Mouse (Mus musculus) neural tube, embryonic 13.5 days (tissue): Measurements from ENCODE around the gene Gm4744. TPM values are rescaled to one million over a fixed set of nuclear protein-coding genes. Genes with fewer than 3 reads are reported as not detected.
"Not testable (repeated sequence)": the region's sequence is repeated elsewhere in the genome, so short reads cannot be mapped to it uniquely, and the experiment has no call there.

Experiments used
- ATAC-seq: fragments of 200-750 bp; cut with Nextera tagmentation; 2 replicates; pipeline ENCODE4 v1.8.0; 2017; ENCODE audit warnings: low read depth, mild to moderate bottlenecking, moderate TSS enrichment, moderate library complexity
- H3K27ac ChIP-seq: fragments of 300-500 bp; sonication (generic); replicated peaks from 2 replicates; pipeline ENCODE4 v1.5.1; 2015; ENCODE audit warnings: moderate library complexity, mild to moderate bottlenecking, inconsistent platforms
- H3K27me3 ChIP-seq: fragments of 300-500 bp; sonication (generic); 2 replicates; pipeline ENCODE4 v1.6.1; 2015; ENCODE audit warnings: mild to moderate bottlenecking, inconsistent platforms
- H3K36me3 ChIP-seq: fragments of 300-500 bp; sonication (generic); 2 replicates; pipeline ENCODE4 v1.6.1; 2015; ENCODE audit warnings: mild to moderate bottlenecking, inconsistent platforms
- H3K4me1 ChIP-seq: fragments of 300-500 bp; sonication (generic); replicated peaks from 2 replicates; pipeline ENCODE4 v1.6.1; 2015; ENCODE audit warnings: inconsistent platforms
- H3K4me2 ChIP-seq: fragments of 300-500 bp; sonication (generic); 2 replicates; pipeline ENCODE4 v1.6.1; 2015; ENCODE audit warnings: inconsistent platforms, mild to moderate bottlenecking, moderate library complexity
- H3K4me3 ChIP-seq: fragments of 300-500 bp; sonication (generic); 2 replicates; pipeline ENCODE4 v1.5.1; 2015; ENCODE audit warnings: mild to moderate bottlenecking, inconsistent platforms
- H3K9ac ChIP-seq: fragments of 300-500 bp; sonication (generic); 2 replicates; pipeline ENCODE4 v1.6.1; 2015; ENCODE audit warnings: moderate library complexity, mild to moderate bottlenecking, inconsistent platforms
- H3K9me3 ChIP-seq: fragments of 300-500 bp; sonication (generic); 2 replicates; pipeline ENCODE4 v1.6.1; 2016; ENCODE audit warnings: inconsistent platforms
- WGBS: fragments of 180-500 bp; shearing (Covaris S2); methylation state at CpG from one replicate; pipeline ENCODE4 v1.1.7; 2015; 5-methylcytosine and 5-hydroxymethylcytosine counted together
- polyA plus RNA-seq: library from polyadenylated mRNA; unstranded; fragments of >200 nt; fragmentation: Nextera tagmentation; extraction: Ambion mirVana; gene quantifications from 2 replicates; pipeline ENCODE4 v1.2.1, GENCODE M21; 2015

Gm4744 gene
- not detected in 2 replicates for polyA plus RNA-seq

DNA sequence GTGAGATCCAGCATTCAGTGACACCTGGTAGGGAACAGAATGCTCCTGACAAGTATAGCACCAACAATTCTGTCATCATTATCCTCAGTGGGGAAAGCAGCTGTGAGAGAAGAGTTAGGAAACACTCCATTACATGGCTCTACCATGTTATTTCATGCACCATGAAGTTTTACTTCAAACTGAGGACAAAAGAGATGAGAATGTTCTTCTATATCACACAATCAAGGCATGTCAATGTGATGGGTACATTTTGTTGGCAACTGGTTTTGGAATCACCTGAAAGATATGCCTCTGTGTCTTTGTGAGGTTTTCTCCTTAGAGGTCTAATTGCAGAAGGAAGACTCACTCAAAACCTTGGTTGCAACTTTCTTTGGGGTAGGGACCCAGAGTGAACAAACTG, at the start of gene Gm4744:
Gene Gm4744, minus strand, starts transcription at position 101 of the 400 bp plus-strand sequence.
- Histone ChIP-seq H3K27ac (no peak within 1 kb of the TSS), H3K4me2 (no peak within 1 kb of the TSS), H3K9ac (no peak within 1 kb of the TSS), H3K9me3 (peaks cover under 1% of the 10 kb centered on the region; the same call in 1 of the 2 replicates), H3K4me1 (no peaks in the 10 kb centered on the region), H3K4me3 (no peak within 1 kb of the TSS), H3K27me3 (no peaks in the 10 kb centered on the region), H3K36me3 (no peaks in the 10 kb centered on the region)
- no peak for ATAC-seq

DNA sequence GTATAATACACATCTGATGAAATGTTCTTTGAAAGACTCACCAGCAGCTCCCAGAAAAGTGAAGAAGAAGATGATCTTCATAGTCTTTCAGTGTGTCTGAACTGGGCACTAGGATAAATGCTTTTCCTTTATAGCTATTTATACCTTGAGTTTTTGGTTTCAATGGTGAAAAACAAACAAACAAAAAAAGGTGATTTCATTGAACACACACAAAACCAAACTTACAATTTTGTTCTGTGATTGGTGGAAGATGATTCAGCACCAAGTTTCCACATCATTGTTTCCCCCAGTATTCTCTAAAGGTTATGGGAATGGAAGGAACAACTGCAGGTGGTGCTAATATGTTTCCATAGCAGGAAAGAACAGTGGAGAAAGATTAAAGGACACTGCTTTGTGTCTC, 47.7 kb upstream of the Gm4744 start, which contains the start of gene Gm2663:
Gene Gm2663, minus strand, starts transcription at position 101 of the 400 bp plus-strand sequence.
- H3K4me1 ChIP-seq, ATAC-seq, H3K27ac ChIP-seq, H3K27me3 ChIP-seq, H3K4me2 ChIP-seq, H3K9ac ChIP-seq, H3K36me3 ChIP-seq, H3K4me3 ChIP-seq, H3K9me3 ChIP-seq: not testable (repeated sequence)

DNA sequence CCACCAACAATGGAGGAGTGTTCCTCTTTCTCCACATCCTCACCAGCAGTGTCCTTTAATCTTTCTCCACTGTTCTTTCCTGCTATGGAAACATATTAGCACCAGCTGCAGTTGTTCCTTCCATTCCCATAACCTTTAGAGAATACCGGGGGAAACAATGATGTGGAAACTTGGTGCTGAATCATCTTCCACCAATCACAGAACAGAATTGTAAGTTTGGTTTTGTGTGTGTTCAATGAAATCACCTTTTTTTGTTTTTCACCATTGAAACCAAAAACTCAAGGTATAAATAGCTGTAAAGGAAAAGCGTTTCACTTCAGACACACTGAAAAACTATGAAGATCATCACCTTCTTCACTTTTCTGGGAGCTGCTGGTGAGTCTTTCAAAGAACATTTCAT, 12.8 kb upstream of the Gm4744 start, which contains the start of gene 1810009J06Rik:
Gene 1810009J06Rik, plus strand, starts transcription at position 301 of the 400 bp plus-strand sequence.
- H3K4me2 ChIP-seq, H3K4me1 ChIP-seq, H3K27ac ChIP-seq, H3K36me3 ChIP-seq, H3K4me3 ChIP-seq, H3K27me3 ChIP-seq, H3K9me3 ChIP-seq, H3K9ac ChIP-seq, ATAC-seq: not testable (repeated sequence)
- 87% methylated on average over 2 of the region's 2 CpGs for WGBS

DNA sequence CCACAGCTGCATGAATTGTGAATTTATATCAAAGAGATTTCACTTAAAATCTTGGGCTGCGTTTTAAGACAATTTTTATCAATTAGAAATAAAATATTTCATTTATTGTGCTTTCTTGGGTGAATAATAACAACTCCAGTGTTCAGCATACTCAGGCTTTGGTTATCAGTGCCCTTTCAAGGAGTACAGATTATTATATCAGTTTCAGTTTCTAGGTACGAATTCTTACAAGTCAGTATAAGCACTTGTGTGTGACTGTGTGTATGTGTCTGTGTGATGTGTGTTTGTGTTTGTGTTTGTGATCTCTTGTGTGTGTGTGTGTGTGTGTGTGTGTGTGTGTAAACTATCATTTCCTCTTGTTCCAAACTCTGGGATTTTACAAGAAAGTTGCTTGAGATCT, 2.0 kb upstream of the Gm4744 start:
- H3K27ac ChIP-seq, result no peak overlapping the region
- H3K4me1 ChIP-seq, result no peaks in the 10 kb centered on the region
- no peak overlapping the region for H3K4me2 ChIP-seq
- no peaks in the 10 kb centered on the region for H3K27me3 ChIP-seq
- H3K36me3 ChIP-seq, result no peaks in the 10 kb centered on the region
- 71% methylated on average over 2 of the region's 2 CpGs for WGBS
- peaks cover 5% of the 10 kb centered on the region; the same call in 1 of the 2 replicates for H3K9me3 ChIP-seq
- no peak overlapping the region for H3K9ac ChIP-seq
- ATAC-seq, result no peak
- H3K4me3 ChIP-seq, result no peak overlapping the region

DNA sequence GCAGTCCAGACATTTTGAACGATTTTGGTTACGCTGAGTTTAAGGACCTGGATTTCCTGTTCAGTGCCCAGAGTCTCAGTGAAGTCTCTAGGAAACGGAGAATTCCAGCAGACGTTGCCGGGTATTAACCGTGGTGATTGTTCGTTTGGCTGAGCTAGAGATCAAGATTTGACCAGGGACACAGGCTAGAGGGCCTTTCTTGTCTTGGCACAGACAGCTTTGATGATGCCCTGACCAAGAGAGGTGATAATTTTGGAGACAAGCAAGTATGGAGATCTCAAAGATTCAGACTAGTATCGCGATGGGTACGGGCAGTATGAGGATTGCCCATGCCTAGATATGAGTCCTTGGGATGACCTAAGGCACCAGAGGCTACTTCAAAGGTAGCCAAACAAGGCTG, 11.2 kb downstream of the Gm4744 start, which contains the start of gene 1700074P13Rik:
Gene 1700074P13Rik, minus strand, starts transcription at position 101 of the 400 bp plus-strand sequence.
- no peaks in the 10 kb centered on the region for H3K4me1 ChIP-seq
- no peak within 1 kb of the TSS for H3K27ac ChIP-seq
- WGBS, result 92% methylated on average over 10 of the region's 10 CpGs
- ATAC-seq, result no peak
- H3K9ac ChIP-seq, result no peak within 1 kb of the TSS
- H3K4me3 ChIP-seq, result no peak within 1 kb of the TSS
- no peaks in the 10 kb centered on the region for H3K9me3 ChIP-seq
- no peaks in the 10 kb centered on the region for H3K36me3 ChIP-seq
- H3K27me3 ChIP-seq, result no peaks in the 10 kb centered on the region
- no peak within 1 kb of the TSS for H3K4me2 ChIP-seq

DNA sequence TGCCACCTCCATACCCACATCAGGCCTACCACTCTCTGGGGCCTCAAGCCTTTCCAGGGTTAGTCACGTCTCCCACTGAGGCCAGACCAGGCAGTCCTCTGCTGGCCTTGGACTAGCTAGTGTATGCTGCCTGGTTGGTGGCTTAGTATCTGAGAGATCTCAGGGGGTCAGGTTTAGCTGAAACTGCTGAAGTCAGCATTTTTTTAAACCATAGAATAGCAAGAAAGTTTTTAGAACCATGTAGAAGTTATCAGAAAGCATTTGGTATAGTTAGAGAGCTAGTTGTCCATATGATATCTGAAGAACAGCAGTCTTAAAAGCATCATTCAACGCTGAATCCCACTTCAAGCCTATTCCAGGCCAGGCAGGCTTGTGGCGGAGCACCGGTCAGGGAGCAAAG, 31.7 kb downstream of the Gm4744 start:
- no peak overlapping the region for H3K27ac ChIP-seq
- no peak for ATAC-seq
- no peak overlapping the region for H3K9ac ChIP-seq
- H3K4me1 ChIP-seq, result no peaks in the 10 kb centered on the region
- H3K4me3 ChIP-seq, result no peak overlapping the region
- WGBS, result 83% methylated on average over 4 of the region's 4 CpGs
- no peaks in the 10 kb centered on the region for H3K27me3 ChIP-seq
- no peaks in the 10 kb centered on the region for H3K36me3 ChIP-seq
- no peak overlapping the region for H3K4me2 ChIP-seq
- no peaks in the 10 kb centered on the region for H3K9me3 ChIP-seq

DNA sequence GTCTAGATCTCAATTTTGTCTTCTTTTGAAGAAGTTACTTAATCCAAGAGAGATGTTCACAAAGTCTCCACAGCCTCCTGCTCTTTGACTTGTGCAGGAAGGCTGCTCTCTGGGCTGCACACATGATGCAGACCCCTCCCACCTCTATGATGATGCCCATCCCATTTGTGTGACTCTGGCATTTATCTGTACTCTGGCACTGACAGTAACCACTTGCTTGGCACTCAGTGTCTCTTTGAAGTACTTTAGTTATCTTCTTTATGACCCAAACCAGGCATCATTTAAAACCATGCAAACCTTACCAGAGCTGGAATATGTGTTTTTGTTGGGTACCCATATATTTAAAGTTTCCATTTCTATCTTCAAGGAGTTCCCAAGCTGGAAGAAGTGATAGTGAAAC, 51.4 kb downstream of the Gm4744 start, which contains the start of gene Prss58:
Gene Prss58, minus strand, starts transcription at position 101 of the 400 bp plus-strand sequence.
- H3K9ac ChIP-seq, result no peak within 1 kb of the TSS
- no peak within 1 kb of the TSS for H3K4me3 ChIP-seq
- no peaks in the 10 kb centered on the region for H3K27me3 ChIP-seq
- H3K4me2 ChIP-seq, result no peak within 1 kb of the TSS
- no peaks in the 10 kb centered on the region for H3K36me3 ChIP-seq
- no peak within 1 kb of the TSS for H3K27ac ChIP-seq
- no peaks in the 10 kb centered on the region for H3K4me1 ChIP-seq
- no peaks in the 10 kb centered on the region for H3K9me3 ChIP-seq
- ATAC-seq, result no peak

Other genes with a start within 250 kb of the Gm4744 start
- gene Moxd2, start 64.4 kb downstream of the Gm4744 start, polyA plus RNA-seq, result not detected in 2 replicates
- not detected in 2 replicates for gene Prss58, start 51.5 kb downstream of the Gm4744 start, polyA plus RNA-seq
- not detected in 2 replicates for gene 1700074P13Rik, start 11.3 kb downstream of the Gm4744 start, polyA plus RNA-seq
- gene 1810009J06Rik, start 12.9 kb upstream of the Gm4744 start, polyA plus RNA-seq, result not detected in 2 replicates
- not detected in 2 replicates for gene Gm2663, start 47.6 kb upstream of the Gm4744 start, polyA plus RNA-seq
- not detected in 2 replicates for gene 2210010C04Rik, start 83.6 kb upstream of the Gm4744 start, polyA plus RNA-seq